Mouse (Mus musculus): ENCODE data around the gene Hacd3. TPM values are rescaled to one million over a fixed set of nuclear protein-coding genes. Genes with fewer than 3 reads are reported as not detected.
"Not testable (repeated sequence)": the region's sequence is repeated elsewhere in the genome, so short reads cannot be mapped to it uniquely, and the experiment has no call there.

Gene Hacd3
- polyA plus RNA-seq, 1 experiment from 2014 or later: 127 TPM

- H3K27ac ChIP-seq (ENCODE audit: low read depth, low read length): peak within 1 kb of the TSS; percentile 85
- peak within 1 kb of the TSS; percentile 93 for H3K9ac ChIP-seq (ENCODE audit: low read depth, low read length)
- peak; percentile 97 for DNase-seq (ENCODE audit: low spot score)
- peak within 1 kb of the TSS; percentile 99 for H3K4me3 ChIP-seq (ENCODE audit: low read depth, low read length)
- no peaks in the 10 kb centered on the region for H3K9me3 ChIP-seq (ENCODE audit: control insufficient read depth, low read length)
- peak; percentile 91 for ATAC-seq (ENCODE audit: low FRiP score)
- peak within 1 kb of the TSS; percentile 60 for H3K4me2 ChIP-seq (replicated peaks; ENCODE audit: low read depth, low read length)
- no peaks in the 10 kb centered on the region for H3K36me3 ChIP-seq (ENCODE audit: control insufficient read depth, insufficient read depth, low read length)
- H3K27me3 ChIP-seq (ENCODE audit: control insufficient read depth, insufficient read depth, low read length): no peaks in the 10 kb centered on the region
- under 1% methylated on average over 85 of the region's 85 CpGs for WGBS
- H3K4me1 ChIP-seq (replicated peaks; ENCODE audit: control insufficient read depth, insufficient read depth, low read length): no peaks in the 10 kb centered on the region
These were observed 11.0 kb upstream of the Hacd3 start, which contains the start of gene Dpp8 for GRCm38 (mm10) chr9:65032269-65033108. Gene Dpp8, plus strand, starts transcription at chr9:65032414.

GRCm38 (mm10) chr9:65031894-65032268, 10.4 kb upstream of the Hacd3 start:
- no peaks in the 10 kb centered on the region for H3K36me3 ChIP-seq (ENCODE audit: control insufficient read depth, insufficient read depth, low read length)
- DNase-seq (ENCODE audit: low spot score) (no peak), ATAC-seq (ENCODE audit: low FRiP score) (no peak)
- H3K27me3 ChIP-seq (ENCODE audit: control insufficient read depth, insufficient read depth, low read length): no peaks in the 10 kb centered on the region
- no peak overlapping the region for H3K4me2 ChIP-seq (replicated peaks; ENCODE audit: low read depth, low read length)
- H3K9ac ChIP-seq (ENCODE audit: low read depth, low read length): no peak overlapping the region
- no peak overlapping the region for H3K27ac ChIP-seq (ENCODE audit: low read depth, low read length)
- WGBS: 40% methylated on average over 4 of the region's 4 CpGs
- H3K4me3 ChIP-seq (ENCODE audit: low read depth, low read length): peak overlapping the region; percentile 99
- H3K9me3 ChIP-seq (ENCODE audit: control insufficient read depth, low read length): no peaks in the 10 kb centered on the region
- no peaks in the 10 kb centered on the region for H3K4me1 ChIP-seq (replicated peaks; ENCODE audit: control insufficient read depth, insufficient read depth, low read length)

GRCm38 (mm10) chr9:65031355-65031754, 9.9 kb upstream of the Hacd3 start:
- H3K9ac ChIP-seq (ENCODE audit: low read depth, low read length); H3K4me3 ChIP-seq (ENCODE audit: low read depth, low read length); H3K4me2 ChIP-seq (replicated peaks; ENCODE audit: low read depth, low read length); H3K27ac ChIP-seq (ENCODE audit: low read depth, low read length); H3K9me3 ChIP-seq (ENCODE audit: control insufficient read depth, low read length); H3K36me3 ChIP-seq (ENCODE audit: control insufficient read depth, insufficient read depth, low read length); H3K4me1 ChIP-seq (replicated peaks; ENCODE audit: control insufficient read depth, insufficient read depth, low read length); ATAC-seq (ENCODE audit: low FRiP score); DNase-seq (ENCODE audit: low spot score); H3K27me3 ChIP-seq (ENCODE audit: control insufficient read depth, insufficient read depth, low read length): not testable (repeated sequence)
- 73% methylated on average over 5 of the region's 5 CpGs for WGBS

GRCm38 (mm10) chr9:65028313-65028712, 6.8 kb upstream of the Hacd3 start:
- Histone ChIP-seq H3K4me3 (ENCODE audit: low read depth, low read length) (no peak overlapping the region), H3K27me3 (ENCODE audit: control insufficient read depth, insufficient read depth, low read length) (no peaks in the 10 kb centered on the region), H3K4me2 (replicated peaks; ENCODE audit: low read depth, low read length) (no peak overlapping the region), H3K36me3 (ENCODE audit: control insufficient read depth, insufficient read depth, low read length) (no peaks in the 10 kb centered on the region), H3K9me3 (ENCODE audit: control insufficient read depth, low read length) (no peaks in the 10 kb centered on the region), H3K9ac (ENCODE audit: low read depth, low read length) (no peak overlapping the region), H3K27ac (ENCODE audit: low read depth, low read length) (no peak overlapping the region), H3K4me1 (replicated peaks; ENCODE audit: control insufficient read depth, insufficient read depth, low read length) (no peaks in the 10 kb centered on the region)
- ATAC-seq (ENCODE audit: low FRiP score): no peak
- 96% methylated on average over 5 of the region's 5 CpGs for WGBS
- DNase-seq (ENCODE audit: low spot score): no peak

- no peak overlapping the region for H3K27ac ChIP-seq (ENCODE audit: low read depth, low read length)
- H3K4me1 ChIP-seq (replicated peaks; ENCODE audit: control insufficient read depth, insufficient read depth, low read length): no peaks in the 10 kb centered on the region
- H3K9me3 ChIP-seq (ENCODE audit: control insufficient read depth, low read length): no peaks in the 10 kb centered on the region
- no peaks in the 10 kb centered on the region for H3K36me3 ChIP-seq (ENCODE audit: control insufficient read depth, insufficient read depth, low read length)
- H3K9ac ChIP-seq (ENCODE audit: low read depth, low read length): no peak overlapping the region
- H3K4me3 ChIP-seq (ENCODE audit: low read depth, low read length): no peak overlapping the region
- WGBS: 79% methylated on average over 7 of the region's 7 CpGs
- DNase-seq (ENCODE audit: low spot score) (no peak), ATAC-seq (ENCODE audit: low FRiP score) (no peak)
- no peaks in the 10 kb centered on the region for H3K27me3 ChIP-seq (ENCODE audit: control insufficient read depth, insufficient read depth, low read length)
- H3K4me2 ChIP-seq (replicated peaks; ENCODE audit: low read depth, low read length): no peak overlapping the region
These were observed 5.7 kb upstream of the Hacd3 start for GRCm38 (mm10) chr9:65027241-65027640.

GRCm38 (mm10) chr9:65023447-65023846, 2.0 kb upstream of the Hacd3 start:
- no peak for DNase-seq (ENCODE audit: low spot score)
- no peaks in the 10 kb centered on the region for H3K9me3 ChIP-seq (ENCODE audit: control insufficient read depth, low read length)
- ATAC-seq (ENCODE audit: low FRiP score): no peak
- H3K4me2 ChIP-seq (replicated peaks; ENCODE audit: low read depth, low read length): no peak overlapping the region
- no peak overlapping the region for H3K4me3 ChIP-seq (ENCODE audit: low read depth, low read length)
- 89% methylated on average over 3 of the region's 3 CpGs for WGBS
- H3K27ac ChIP-seq (ENCODE audit: low read depth, low read length): no peak overlapping the region
- no peaks in the 10 kb centered on the region for H3K27me3 ChIP-seq (ENCODE audit: control insufficient read depth, insufficient read depth, low read length)
- no peak overlapping the region for H3K9ac ChIP-seq (ENCODE audit: low read depth, low read length)
- no peaks in the 10 kb centered on the region for H3K36me3 ChIP-seq (ENCODE audit: control insufficient read depth, insufficient read depth, low read length)
- peaks cover 7% of the 10 kb centered on the region; the same call in 1 of the 2 replicates for H3K4me1 ChIP-seq (replicated peaks; ENCODE audit: control insufficient read depth, insufficient read depth, low read length)

GRCm38 (mm10) chr9:65022580-65023135, 1.2 kb upstream of the Hacd3 start:
- H3K9ac ChIP-seq (ENCODE audit: low read depth, low read length): no peak overlapping the region
- WGBS: 78% methylated on average over 4 of the region's 4 CpGs
- peaks cover 7% of the 10 kb centered on the region; the same call in 1 of the 2 replicates for H3K4me1 ChIP-seq (replicated peaks; ENCODE audit: control insufficient read depth, insufficient read depth, low read length)
- H3K27me3 ChIP-seq (ENCODE audit: control insufficient read depth, insufficient read depth, low read length): no peaks in the 10 kb centered on the region
- H3K36me3 ChIP-seq (ENCODE audit: control insufficient read depth, insufficient read depth, low read length): no peaks in the 10 kb centered on the region
- no peaks in the 10 kb centered on the region for H3K9me3 ChIP-seq (ENCODE audit: control insufficient read depth, low read length)
- DNase-seq (ENCODE audit: low spot score): no peak
- no peak overlapping the region for H3K4me3 ChIP-seq (ENCODE audit: low read depth, low read length)
- no peak overlapping the region for H3K4me2 ChIP-seq (replicated peaks; ENCODE audit: low read depth, low read length)
- no peak for ATAC-seq (ENCODE audit: low FRiP score)
- H3K27ac ChIP-seq (ENCODE audit: low read depth, low read length): no peak overlapping the region

- ATAC-seq (ENCODE audit: low FRiP score) (no peak; the same call in 1 of the 2 replicates), DNase-seq (ENCODE audit: low spot score) (no peak)
- H3K27me3 ChIP-seq (ENCODE audit: control insufficient read depth, insufficient read depth, low read length): no peaks in the 10 kb centered on the region
- H3K9ac ChIP-seq (ENCODE audit: low read depth, low read length): peak overlapping the region; percentile 89
- no peaks in the 10 kb centered on the region for H3K36me3 ChIP-seq (ENCODE audit: control insufficient read depth, insufficient read depth, low read length)
- WGBS: 22% methylated on average over 9 of the region's 9 CpGs
- peak overlapping the region; percentile 77 for H3K27ac ChIP-seq (ENCODE audit: low read depth, low read length)
- H3K4me2 ChIP-seq (replicated peaks; ENCODE audit: low read depth, low read length): peak overlapping the region; percentile 59
- H3K4me1 ChIP-seq (replicated peaks; ENCODE audit: control insufficient read depth, insufficient read depth, low read length): peaks cover 7% of the 10 kb centered on the region
- H3K9me3 ChIP-seq (ENCODE audit: control insufficient read depth, low read length): no peaks in the 10 kb centered on the region
- peak overlapping the region; percentile 73 for H3K4me3 ChIP-seq (ENCODE audit: low read depth, low read length)
These were observed 540 bp upstream of the Hacd3 start for GRCm38 (mm10) chr9:65021887-65022579.

Data from hindbrain, embryonic 11.5 days (tissue).